Mouse (Mus musculus): ENCODE data around the gene Tjp1. TPM values are rescaled to one million over a fixed set of nuclear protein-coding genes. Genes with fewer than 3 reads are reported as not detected.

Gene Tjp1
- polyA plus RNA-seq, 1 experiment from 2014 or later, result 22.3 TPM

GRCm38 (mm10) chr7:65500746-65501145 lies 26.8 kb downstream of the Tjp1 start:
- WGBS, result 37% methylated on average over 7 of the region's 7 CpGs
- H3K9ac ChIP-seq (ENCODE audit: low read depth, low read length), result no peak overlapping the region
- no peak overlapping the region for H3K27ac ChIP-seq (replicated peaks; ENCODE audit: low read depth, low read length)
- no peak for ATAC-seq (ENCODE audit: low read depth)
- no peak overlapping the region for H3K4me3 ChIP-seq (ENCODE audit: low read depth, low read length)
- no peak for DNase-seq (ENCODE audit: low spot score)
- no peak overlapping the region for H3K4me2 ChIP-seq (ENCODE audit: low read depth, low read length)
- no peaks in the 10 kb centered on the region for H3K9me3 ChIP-seq (ENCODE audit: control insufficient read depth, low read length)
- H3K36me3 ChIP-seq (ENCODE audit: control insufficient read depth, insufficient read depth, low read length), result no peaks in the 10 kb centered on the region
- 0 out of 2 replicates have a peak, but pooled peaks cover 2% of the 10 kb centered on the region for H3K4me1 ChIP-seq (ENCODE audit: control insufficient read depth, insufficient read depth, low read length)
- H3K27me3 ChIP-seq (replicated peaks; ENCODE audit: control insufficient read depth, insufficient read depth, low read length), result no peaks in the 10 kb centered on the region

GRCm38 (mm10) chr7:65497733-65498583 lies 29.6 kb downstream of the Tjp1 start:
- Histone ChIP-seq H3K4me2 (ENCODE audit: low read depth, low read length) (no peak overlapping the region), H3K36me3 (ENCODE audit: control insufficient read depth, insufficient read depth, low read length) (no peaks in the 10 kb centered on the region), H3K9me3 (ENCODE audit: control insufficient read depth, low read length) (no peaks in the 10 kb centered on the region), H3K4me3 (ENCODE audit: low read depth, low read length) (no peak overlapping the region), H3K27me3 (replicated peaks; ENCODE audit: control insufficient read depth, insufficient read depth, low read length) (no peaks in the 10 kb centered on the region), H3K27ac (replicated peaks; ENCODE audit: low read depth, low read length) (no peak overlapping the region), H3K4me1 (ENCODE audit: control insufficient read depth, insufficient read depth, low read length) (0 out of 2 replicates have a peak, but pooled peaks cover 2% of the 10 kb centered on the region), H3K9ac (ENCODE audit: low read depth, low read length) (no peak overlapping the region)
- ATAC-seq (ENCODE audit: low read depth) (no peak), DNase-seq (ENCODE audit: low spot score) (peak; percentile 57)
- 53% methylated on average over 12 of the region's 12 CpGs for WGBS

- WGBS, result 81% methylated on average over 7 of the region's 7 CpGs
- H3K9ac ChIP-seq (ENCODE audit: low read depth, low read length), result no peak overlapping the region
- ATAC-seq (ENCODE audit: low read depth), result no peak
- H3K36me3 ChIP-seq (ENCODE audit: control insufficient read depth, insufficient read depth, low read length), result no peaks in the 10 kb centered on the region
- H3K27ac ChIP-seq (replicated peaks; ENCODE audit: low read depth, low read length), result no peak overlapping the region
- no peak overlapping the region for H3K4me3 ChIP-seq (ENCODE audit: low read depth, low read length)
- no peak overlapping the region for H3K4me2 ChIP-seq (ENCODE audit: low read depth, low read length)
- DNase-seq (ENCODE audit: low spot score), result no peak
- H3K9me3 ChIP-seq (ENCODE audit: control insufficient read depth, low read length), result no peaks in the 10 kb centered on the region
- H3K27me3 ChIP-seq (replicated peaks; ENCODE audit: control insufficient read depth, insufficient read depth, low read length), result no peaks in the 10 kb centered on the region
- no peaks in the 10 kb centered on the region; the same call in 1 of the 2 replicates for H3K4me1 ChIP-seq (ENCODE audit: control insufficient read depth, insufficient read depth, low read length)
Measured at GRCm38 (mm10) chr7:65490526-65490925, 37.1 kb downstream of the Tjp1 start.

- no peak overlapping the region for H3K4me2 ChIP-seq (ENCODE audit: low read depth, low read length)
- no peaks in the 10 kb centered on the region; the same call in 1 of the 2 replicates for H3K4me1 ChIP-seq (ENCODE audit: control insufficient read depth, insufficient read depth, low read length)
- no peak overlapping the region for H3K4me3 ChIP-seq (ENCODE audit: low read depth, low read length)
- no peak overlapping the region for H3K9ac ChIP-seq (ENCODE audit: low read depth, low read length)
- no peaks in the 10 kb centered on the region for H3K9me3 ChIP-seq (ENCODE audit: control insufficient read depth, low read length)
- H3K27ac ChIP-seq (replicated peaks; ENCODE audit: low read depth, low read length), result no peak overlapping the region
- no peaks in the 10 kb centered on the region for H3K27me3 ChIP-seq (replicated peaks; ENCODE audit: control insufficient read depth, insufficient read depth, low read length)
- DNase-seq (ENCODE audit: low spot score) (no peak), ATAC-seq (ENCODE audit: low read depth) (no peak)
- no peaks in the 10 kb centered on the region for H3K36me3 ChIP-seq (ENCODE audit: control insufficient read depth, insufficient read depth, low read length)
- WGBS, result 76% methylated on average over 9 of the region's 9 CpGs
Measured at GRCm38 (mm10) chr7:65489742-65490141, 37.8 kb downstream of the Tjp1 start.

- no peaks in the 10 kb centered on the region for H3K36me3 ChIP-seq (ENCODE audit: control insufficient read depth, insufficient read depth, low read length)
- ATAC-seq (ENCODE audit: low read depth) (no peak), DNase-seq (ENCODE audit: low spot score) (no peak)
- H3K4me3 ChIP-seq (ENCODE audit: low read depth, low read length), result no peak overlapping the region
- 82% methylated on average over 6 of the region's 6 CpGs for WGBS
- no peaks in the 10 kb centered on the region; the same call in 1 of the 2 replicates for H3K4me1 ChIP-seq (ENCODE audit: control insufficient read depth, insufficient read depth, low read length)
- no peaks in the 10 kb centered on the region for H3K27me3 ChIP-seq (replicated peaks; ENCODE audit: control insufficient read depth, insufficient read depth, low read length)
- H3K9ac ChIP-seq (ENCODE audit: low read depth, low read length), result no peak overlapping the region
- no peak overlapping the region for H3K27ac ChIP-seq (replicated peaks; ENCODE audit: low read depth, low read length)
- H3K4me2 ChIP-seq (ENCODE audit: low read depth, low read length), result no peak overlapping the region
- no peaks in the 10 kb centered on the region for H3K9me3 ChIP-seq (ENCODE audit: control insufficient read depth, low read length)
Measured at GRCm38 (mm10) chr7:65489195-65489594, 38.4 kb downstream of the Tjp1 start.

GRCm38 (mm10) chr7:65486259-65486681 lies 41.3 kb downstream of the Tjp1 start:
- peak overlapping the region; percentile 50; the same call in 1 of the 2 replicates for H3K9ac ChIP-seq (ENCODE audit: low read depth, low read length)
- no peak overlapping the region for H3K27ac ChIP-seq (replicated peaks; ENCODE audit: low read depth, low read length)
- H3K4me2 ChIP-seq (ENCODE audit: low read depth, low read length), result peak overlapping the region; percentile 51
- ATAC-seq (ENCODE audit: low read depth), result peak; percentile 72
- DNase-seq (ENCODE audit: low spot score), result peak; percentile 67
- no peaks in the 10 kb centered on the region for H3K27me3 ChIP-seq (replicated peaks; ENCODE audit: control insufficient read depth, insufficient read depth, low read length)
- no peaks in the 10 kb centered on the region for H3K9me3 ChIP-seq (ENCODE audit: control insufficient read depth, low read length)
- no peaks in the 10 kb centered on the region for H3K36me3 ChIP-seq (ENCODE audit: control insufficient read depth, insufficient read depth, low read length)
- 7% methylated on average over 13 of the region's 13 CpGs for WGBS
- no peaks in the 10 kb centered on the region; the same call in 1 of the 2 replicates for H3K4me1 ChIP-seq (ENCODE audit: control insufficient read depth, insufficient read depth, low read length)
- peak overlapping the region; percentile 26 for H3K4me3 ChIP-seq (ENCODE audit: low read depth, low read length)

GRCm38 (mm10) chr7:65484170-65484778 lies 43.3 kb downstream of the Tjp1 start:
- Histone ChIP-seq H3K4me1 (ENCODE audit: control insufficient read depth, insufficient read depth, low read length) (no peaks in the 10 kb centered on the region; the same call in 1 of the 2 replicates), H3K36me3 (ENCODE audit: control insufficient read depth, insufficient read depth, low read length) (no peaks in the 10 kb centered on the region), H3K4me3 (ENCODE audit: low read depth, low read length) (no peak overlapping the region), H3K9ac (ENCODE audit: low read depth, low read length) (no peak overlapping the region), H3K4me2 (ENCODE audit: low read depth, low read length) (no peak overlapping the region), H3K9me3 (ENCODE audit: control insufficient read depth, low read length) (no peaks in the 10 kb centered on the region), H3K27ac (replicated peaks; ENCODE audit: low read depth, low read length) (no peak overlapping the region), H3K27me3 (replicated peaks; ENCODE audit: control insufficient read depth, insufficient read depth, low read length) (no peaks in the 10 kb centered on the region)
- 73% methylated on average over 5 of the region's 5 CpGs for WGBS
- ATAC-seq (ENCODE audit: low read depth) (no peak), DNase-seq (ENCODE audit: low spot score) (no peak)

GRCm38 (mm10) chr7:65482216-65482615 lies 45.4 kb downstream of the Tjp1 start:
- Histone ChIP-seq H3K4me3 (ENCODE audit: low read depth, low read length) (no peak overlapping the region), H3K4me2 (ENCODE audit: low read depth, low read length) (no peak overlapping the region), H3K4me1 (ENCODE audit: control insufficient read depth, insufficient read depth, low read length) (no peaks in the 10 kb centered on the region; the same call in 1 of the 2 replicates), H3K9me3 (ENCODE audit: control insufficient read depth, low read length) (no peaks in the 10 kb centered on the region), H3K27me3 (replicated peaks; ENCODE audit: control insufficient read depth, insufficient read depth, low read length) (no peaks in the 10 kb centered on the region), H3K9ac (ENCODE audit: low read depth, low read length) (no peak overlapping the region), H3K36me3 (ENCODE audit: control insufficient read depth, insufficient read depth, low read length) (no peaks in the 10 kb centered on the region), H3K27ac (replicated peaks; ENCODE audit: low read depth, low read length) (no peak overlapping the region)
- DNase-seq (ENCODE audit: low spot score) (no peak), ATAC-seq (ENCODE audit: low read depth) (no peak)
- WGBS, result 60% methylated on average over 2 of the region's 2 CpGs
